Mouse (Mus musculus) gonadal fat pad, adult 2 months (tissue): Measurements from ENCODE around the gene Gm15446. TPM values are rescaled to one million over a fixed set of nuclear protein-coding genes. Genes with fewer than 3 reads are reported as not detected.
"Not testable (repeated sequence)": the region's sequence is repeated elsewhere in the genome, so short reads cannot be mapped to it uniquely, and the experiment has no call there.

Experiments
- DNase-seq: peaks from one replicate; pipeline ENCODE4 v3.0.0-alpha.2; 2012; ENCODE audit warnings: low read depth
- polyA plus RNA-seq: library from polyadenylated mRNA; depleted of rRNA; stranded (reverse); fragments of >200 nt; gene quantifications from 2 replicates; pipeline ENCODE4 v1.2.3, GENCODE M21; 2012; rRNA removed

The Gm15446 gene
- 1.7 and 2.3 TPM in 2 replicates for polyA plus RNA-seq

DNA sequence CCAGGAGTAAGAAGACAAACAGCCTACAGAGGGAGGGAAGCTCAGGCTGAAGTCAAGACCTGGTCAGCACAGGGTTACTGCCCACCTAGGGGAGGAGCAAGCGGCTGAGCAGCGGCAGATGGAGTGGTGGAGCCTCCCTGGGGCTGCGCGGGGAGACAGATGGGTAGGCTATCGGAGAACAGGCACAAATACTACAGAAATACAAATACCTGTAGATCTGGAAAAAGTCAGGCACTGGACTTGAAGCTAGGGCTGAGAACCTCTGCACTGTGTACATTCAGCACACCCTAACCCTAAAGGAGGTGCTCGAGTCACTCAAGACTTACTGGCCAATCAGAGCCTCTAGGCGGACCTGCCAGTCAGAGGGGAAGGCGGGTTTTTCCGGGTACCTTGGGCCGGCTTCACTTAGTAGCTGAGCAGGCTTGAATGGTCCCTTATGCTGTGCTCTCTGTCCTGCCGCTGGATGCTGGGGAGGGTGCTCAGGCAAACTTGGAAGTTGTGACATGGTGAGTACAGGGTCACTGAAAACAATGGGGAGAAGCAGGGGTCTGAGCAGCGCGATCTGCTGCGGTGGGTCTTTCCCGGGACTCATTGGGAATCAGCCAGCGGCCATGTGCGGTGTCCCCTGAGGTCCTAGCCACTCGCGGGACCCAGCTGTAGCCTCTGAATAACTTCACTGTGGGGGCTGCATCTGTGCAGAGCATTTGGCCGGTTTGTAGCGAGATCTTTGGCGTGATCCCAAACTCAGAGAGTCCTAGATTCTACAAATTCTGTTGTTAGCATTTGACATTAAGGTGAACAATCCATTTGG is at the start of gene Gm15446:
Gm15446 (plus strand) TSS at position 140 of the 811 bp plus-strand sequence.
- DNase-seq: peak; percentile 41

DNA sequence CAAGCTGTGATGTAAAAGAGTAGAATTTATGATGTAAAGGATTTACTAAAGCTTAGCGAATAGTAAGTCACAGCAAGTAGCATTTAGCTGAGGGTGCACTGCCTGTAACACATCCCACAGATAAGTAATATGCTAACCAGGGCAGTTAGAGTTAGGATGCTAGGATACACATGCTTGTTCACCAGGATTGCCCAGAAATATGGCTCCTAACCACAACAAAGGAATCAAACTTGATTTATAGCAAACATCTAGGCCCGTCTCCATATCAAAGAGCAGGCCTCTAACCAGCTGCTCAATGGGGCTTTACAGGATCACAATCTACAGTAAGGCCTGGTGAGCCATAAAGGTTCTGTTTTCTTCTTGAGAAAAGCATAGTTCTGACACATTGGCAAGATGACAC is 929 bp downstream of the Gm15446 start:
- not testable (repeated sequence) for DNase-seq

DNA sequence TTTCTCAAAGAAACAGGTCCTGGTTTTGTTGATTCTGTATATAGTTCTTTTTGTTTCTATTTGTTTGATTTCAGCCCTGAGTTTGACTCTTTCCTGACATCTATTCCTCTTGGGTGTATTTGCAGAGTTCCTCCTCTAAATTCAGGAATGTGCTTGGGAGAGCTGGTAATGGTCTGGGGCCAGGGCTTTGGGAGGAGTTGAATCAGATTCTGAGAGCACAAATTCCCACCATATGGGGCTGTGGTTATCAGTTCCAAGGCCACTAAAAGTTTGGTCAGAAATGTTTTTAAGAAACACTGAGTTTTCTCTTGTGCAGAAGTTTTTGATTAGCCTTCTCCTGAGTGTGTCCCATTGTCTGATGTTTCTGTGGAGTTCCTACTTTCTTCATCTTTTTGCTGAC is 1.7 kb downstream of the Gm15446 start:
- DNase-seq: no peak

DNA sequence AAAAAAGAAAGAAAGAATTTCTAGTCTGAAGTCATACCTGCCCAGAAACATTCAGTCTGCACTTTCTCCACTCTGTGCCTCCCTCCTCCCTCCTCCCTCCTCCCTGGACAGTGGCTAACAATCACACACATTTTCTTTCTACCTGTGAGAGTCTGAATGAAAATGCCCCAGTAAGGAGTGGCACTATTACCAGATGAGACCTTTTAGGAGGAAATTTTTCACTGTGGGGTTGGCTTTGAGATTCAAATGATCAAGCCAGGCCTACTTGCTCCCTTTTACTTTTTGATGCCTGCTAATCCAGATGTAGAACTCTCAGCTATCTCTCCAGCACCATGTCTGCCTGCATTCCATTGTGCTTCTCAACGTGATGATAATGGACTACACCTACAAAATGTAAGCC is 27.1 kb downstream of the Gm15446 start:
- DNase-seq: no peak

DNA sequence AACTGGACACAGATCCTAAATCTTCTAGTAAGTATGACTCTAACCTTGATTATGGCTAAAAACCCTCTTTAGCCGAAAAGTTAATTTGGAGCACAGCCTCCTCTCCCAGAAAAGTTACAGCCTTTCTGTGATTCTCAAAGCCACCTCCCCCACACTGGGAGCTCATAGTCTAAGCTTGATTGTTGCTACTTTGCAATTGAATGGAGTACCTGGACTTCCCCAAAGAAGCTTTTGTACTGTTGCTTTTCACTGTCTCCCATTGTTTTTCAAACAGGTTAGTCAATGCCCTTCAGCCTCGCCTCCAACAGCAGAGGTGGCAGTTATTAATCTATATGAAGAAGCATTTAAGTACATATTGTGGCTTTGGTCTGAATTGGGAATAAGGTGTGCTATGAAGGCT is 57.5 kb downstream of the Gm15446 start:
- not testable (repeated sequence) for DNase-seq

Other genes with a start within 250 kb of the Gm15446 start
- gene 5430403G16Rik, start 232.4 kb upstream of the Gm15446 start, polyA plus RNA-seq: 0.19 and 0.27 TPM in 2 replicates
- 2.3 and 4.3 TPM in 2 replicates for gene 4930522L14Rik, start 171.5 kb upstream of the Gm15446 start, polyA plus RNA-seq
- 8.7 and 10.1 TPM in 2 replicates for gene Zfp932, start 73.1 kb downstream of the Gm15446 start, polyA plus RNA-seq
- gene Gm17655, start 149.1 kb downstream of the Gm15446 start, polyA plus RNA-seq: 0.15 TPM in 2 replicates
- 0.08 and 0.18 TPM in 2 replicates for gene Gm35315, start 171.0 kb downstream of the Gm15446 start, polyA plus RNA-seq
- gene Plcxd1, start 176.6 kb downstream of the Gm15446 start, polyA plus RNA-seq: 5.1 and 5.5 TPM in 2 replicates
- 65.3 and 74.9 TPM in 2 replicates for gene Gtpbp6, start 184.8 kb downstream of the Gm15446 start, polyA plus RNA-seq
- 1.9 and 2.1 TPM in 2 replicates for gene Zfp605, start 186.7 kb downstream of the Gm15446 start, polyA plus RNA-seq
- gene Chfr, start 212.4 kb downstream of the Gm15446 start, polyA plus RNA-seq: 42.0 and 46.5 TPM in 2 replicates